Mouse (Mus musculus): Measurements from ENCODE around the gene Pdcd11.
"Not testable (repeated sequence)": the region's sequence is repeated elsewhere in the genome, so short reads cannot be mapped to it uniquely, and the experiment has no call there.

Pdcd11 gene

GRCm38 (mm10) chr19:47128835-47129234 is 38.3 kb downstream of the Pdcd11 start:
- no peak for DNase-seq

- peak; percentile 42 to 49 for DNase-seq
Observed at GRCm38 (mm10) chr19:47130551-47131125, 40.1 kb downstream of the Pdcd11 start.

GRCm38 (mm10) chr19:47133161-47133560 is 42.6 kb downstream of the Pdcd11 start:
- peak; percentile 64 to 68 for DNase-seq

- DNase-seq, result peak in 1 of 2 experiments; percentile 22
Observed at GRCm38 (mm10) chr19:47135568-47135967, 45.0 kb downstream of the Pdcd11 start.

GRCm38 (mm10) chr19:47136170-47136569 is 45.6 kb downstream of the Pdcd11 start:
- no peak for DNase-seq

- DNase-seq, result peak; percentile 26 to 46
Observed at GRCm38 (mm10) chr19:47137051-47137581, 46.5 kb downstream of the Pdcd11 start.

GRCm38 (mm10) chr19:47137771-47138421 is 47.3 kb downstream of the Pdcd11 start, which contains the start of gene Calhm2:
Gene Calhm2 (minus strand): TSS chr19:47138294.
- DNase-seq, result peak; percentile 63 to 68

GRCm38 (mm10) chr19:47139611-47140010 is 49.0 kb downstream of the Pdcd11 start:
- not testable (repeated sequence) for DNase-seq

GRCm38 (mm10) chr19:47142438-47142837 is 51.9 kb downstream of the Pdcd11 start:
- no peak for DNase-seq

GRCm38 (mm10) chr19:47144154-47144553 is 53.6 kb downstream of the Pdcd11 start, which contains the start of gene Calhm1:
Gene Calhm1 (minus strand): TSS chr19:47144254.
- no peak for DNase-seq

- DNase-seq, result peak in 1 of 2 experiments; percentile 28
Observed at GRCm38 (mm10) chr19:47148267-47148847, 57.8 kb downstream of the Pdcd11 start.

- DNase-seq, result no peak
Observed at GRCm38 (mm10) chr19:47149854-47150253, 59.3 kb downstream of the Pdcd11 start.

GRCm38 (mm10) chr19:47151332-47152061 is 60.9 kb downstream of the Pdcd11 start:
- DNase-seq, result no peak

GRCm38 (mm10) chr19:47152062-47152369 is 61.4 kb downstream of the Pdcd11 start:
- DNase-seq, result no peak

- DNase-seq, result no peak
Observed at GRCm38 (mm10) chr19:47153767-47154166, 63.2 kb downstream of the Pdcd11 start.

- DNase-seq, result no peak
Observed at GRCm38 (mm10) chr19:47157664-47158063, 67.1 kb downstream of the Pdcd11 start, which contains the start of gene Calhm3. Gene Calhm3 (minus strand): TSS chr19:47157764.

GRCm38 (mm10) chr19:47161669-47162068 is 71.1 kb downstream of the Pdcd11 start:
- no peak for DNase-seq

GRCm38 (mm10) chr19:47163176-47163744 is 72.7 kb downstream of the Pdcd11 start:
- no peak for DNase-seq

GRCm38 (mm10) chr19:47166758-47167157 is 76.2 kb downstream of the Pdcd11 start:
- DNase-seq, result no peak

GRCm38 (mm10) chr19:47167617-47168214 is 77.1 kb downstream of the Pdcd11 start:
- DNase-seq, result no peak

- peak in 1 of 2 experiments; percentile 23 for DNase-seq
Observed at GRCm38 (mm10) chr19:47168223-47168622, 77.7 kb downstream of the Pdcd11 start.

GRCm38 (mm10) chr19:47168793-47169412 is 78.3 kb downstream of the Pdcd11 start:
- peak; percentile 71 to 89 for DNase-seq
